Mouse (Mus musculus) leukemia stem cell, adult 10-12 weeks (primary cell): Measurements from ENCODE around the gene Gorasp1. TPM values are rescaled to one million over a fixed set of nuclear protein-coding genes. Genes with fewer than 3 reads are reported as not detected.

Source experiments
- polyA plus RNA-seq: library from polyadenylated mRNA; stranded (reverse); fragments of >175 nt; gene quantifications from 2 replicates; pipeline ENCODE4 v1.2.3, GENCODE M21; 2012; ENCODE audit warnings: low replicate concordance

Gorasp1 gene
- 28.0 and 32.6 TPM in 2 replicates for polyA plus RNA-seq

DNA sequence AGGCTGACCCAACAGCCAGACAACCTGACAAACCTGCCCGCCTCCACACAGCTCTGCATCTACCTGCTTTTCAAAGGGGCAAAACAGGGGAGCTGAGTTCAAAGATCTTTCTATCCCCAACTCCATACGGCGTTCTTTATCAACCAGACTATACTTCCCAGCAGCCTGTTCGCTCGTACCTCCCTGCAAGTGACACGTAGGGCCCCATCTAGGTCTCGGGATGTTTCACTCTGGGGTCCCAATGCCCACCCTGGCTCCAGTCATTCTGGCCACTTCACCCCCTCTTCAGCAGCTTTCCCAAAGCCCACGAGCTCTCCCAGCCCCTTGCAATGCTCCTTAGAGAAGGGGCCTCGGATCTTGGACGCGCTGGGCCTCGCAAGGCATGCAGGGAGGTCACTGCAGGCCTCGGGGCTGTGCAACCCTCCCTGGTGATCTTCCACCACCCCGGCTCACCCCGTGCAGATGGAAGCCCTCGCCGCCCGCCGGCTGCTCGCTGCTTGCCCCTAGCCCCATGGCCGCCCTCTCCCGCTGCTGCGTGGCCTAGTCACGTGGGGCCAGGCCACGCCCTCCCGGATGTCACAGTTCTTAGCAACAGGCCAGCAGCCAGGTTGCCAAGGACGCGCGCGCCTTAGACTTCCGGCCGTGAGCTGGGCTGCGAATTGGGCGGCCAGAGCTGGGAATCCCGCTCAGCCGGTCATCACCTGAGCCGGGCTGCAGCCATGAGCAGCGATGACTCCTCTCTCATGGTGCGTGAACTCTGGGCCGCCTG lies at the start of gene Gorasp1, which contains the start of gene Ttc21a:
Gorasp1 (minus strand) TSS at position 561 of the 769 bp plus-strand sequence.
Ttc21a (plus strand) TSS at position 602 of the 769 bp plus-strand sequence.

DNA sequence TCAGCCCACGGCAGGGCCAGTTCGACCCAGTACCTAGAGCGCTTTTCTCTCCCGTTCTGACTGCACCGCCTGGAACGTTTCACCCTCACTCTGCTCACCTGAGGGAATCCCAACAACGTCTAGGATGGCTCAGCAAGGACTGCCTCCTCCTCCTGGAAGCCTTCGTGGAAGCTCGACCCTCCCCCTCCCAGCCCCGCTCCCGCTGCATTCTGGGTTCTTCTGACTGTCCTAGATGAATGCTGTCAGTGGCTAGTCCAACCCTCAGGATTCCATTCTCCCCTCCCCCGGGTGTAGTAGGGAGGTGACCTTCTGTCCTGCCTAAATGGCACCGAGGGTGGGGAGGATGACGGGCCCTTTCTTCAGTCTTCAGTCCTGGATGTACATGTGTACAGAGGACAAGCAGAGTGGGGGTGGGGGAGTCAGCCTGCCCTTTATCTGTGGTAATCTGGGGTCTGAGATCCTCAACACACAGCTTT lies 47.2 kb upstream of the Gorasp1 start, which contains the start of gene Csrnp1:
Csrnp1 (minus strand) TSS at position 123 of the 476 bp plus-strand sequence.

GRCm38 (mm10) chr9:119894339-119895009 lies 42.9 kb downstream of the Gorasp1 start, which contains the start of gene Wdr48:
Gene Wdr48 (plus strand): TSS chr9:119894878.

Other genes with a start within 250 kb of the Gorasp1 start
- 0.10 TPM in 2 replicates for gene Scn10a, start 218.2 kb downstream of the Gorasp1 start, polyA plus RNA-seq
- not detected in 2 replicates for gene Scn11a, start 112.1 kb downstream of the Gorasp1 start, polyA plus RNA-seq
- gene Wdr48, start 42.7 kb downstream of the Gorasp1 start, polyA plus RNA-seq = 7.8 and 24.2 TPM in 2 replicates
- 0.05 TPM in 1 of 2 replicates, not detected in the other for gene Ttc21a, start within 50 bp of the Gorasp1 start, polyA plus RNA-seq
- gene Csrnp1, start 47.1 kb upstream of the Gorasp1 start, polyA plus RNA-seq = 14.8 and 27.8 TPM in 2 replicates
- gene Xirp1, start 86.0 kb upstream of the Gorasp1 start, polyA plus RNA-seq = 0.02 TPM in 1 of 2 replicates, not detected in the other
- 0.16 and 0.40 TPM in 2 replicates for gene Cx3cr1, start 132.3 kb upstream of the Gorasp1 start, polyA plus RNA-seq
- gene Ccr8, start 154.5 kb upstream of the Gorasp1 start, polyA plus RNA-seq = not detected in 2 replicates
- gene Slc25a38, start 172.8 kb upstream of the Gorasp1 start, polyA plus RNA-seq = 65.3 and 171 TPM in 2 replicates
- gene Rpsa, start 190.1 kb upstream of the Gorasp1 start, polyA plus RNA-seq = 749 and 24,509 TPM in 2 replicates
- not detected in 2 replicates for gene Mobp, start 212.1 kb upstream of the Gorasp1 start, polyA plus RNA-seq